Mouse (Mus musculus): ENCODE results near the gene Dhx58.

GRCm38 (mm10) chr11:100705095-100705747, 1.1 kb upstream of the Dhx58 start:
- TF ChIP-seq CTCF (IDR thresholded peaks at IDR 0.05; ENCODE audit: extremely low read depth, insufficient read depth, insufficient read length, insufficient replicate concordance) (no peak), POLR2A (IDR thresholded peaks at IDR 0.05; ENCODE audit: low read depth, low read length) (no peak)

Measured in spleen, adult 2 months (tissue).